Mouse (Mus musculus) small intestine, adult 2 months (tissue): Measurements from ENCODE around the gene Fcf1. TPM values are rescaled to one million over a fixed set of nuclear protein-coding genes. Genes with fewer than 3 reads are reported as not detected.

ENCODE experiments used
- H3K27ac ChIP-seq: fragments of 200-500 bp; 2 replicates; pipeline ENCODE4 v1.5.1; 2012; ENCODE audit warnings: low read depth, low read length, control low read depth, inconsistent platforms; ENCODE audit not compliant: insufficient read depth
- H3K27me3 ChIP-seq: fragments of 200-500 bp; 2 replicates; pipeline ENCODE4 v1.6.1; 2012; ENCODE audit warnings: mild to moderate bottlenecking, moderate library complexity, low read length, inconsistent platforms; ENCODE audit not compliant: control insufficient read depth, insufficient read depth
- H3K36me3 ChIP-seq: fragments of 200-500 bp; 2 replicates; pipeline ENCODE4 v1.6.1; 2012; ENCODE audit warnings: mild to moderate bottlenecking, low read length, control low read depth, inconsistent platforms; ENCODE audit not compliant: control insufficient read depth, insufficient read depth
- H3K4me1 ChIP-seq: fragments of 200-500 bp; 2 replicates; pipeline ENCODE4 v1.6.1; 2012; ENCODE audit warnings: low read length, inconsistent platforms, mixed read lengths; ENCODE audit not compliant: control insufficient read depth, insufficient read depth, insufficient read length
- H3K4me3 ChIP-seq: fragments of 200-500 bp; 2 replicates; pipeline ENCODE4 v1.5.1; 2012; ENCODE audit warnings: low read depth, mild to moderate bottlenecking, control low read depth, inconsistent platforms, low read length, moderate library complexity
- CTCF ChIP-seq: fragments of 200-500 bp; IDR thresholded peaks from 2 replicates; pipeline ENCODE4 v1.5.1; 2012; ENCODE audit warnings: low read depth, mild to moderate bottlenecking, control low read depth, inconsistent platforms, low read length, moderate library complexity, mixed read lengths; ENCODE audit not compliant: insufficient replicate concordance, insufficient read length; ENCODE audit errors: extremely low read depth
- POLR2A ChIP-seq: fragments of 200-500 bp; IDR thresholded peaks from 2 replicates; pipeline ENCODE4 v1.6.1; 2012; ENCODE audit warnings: low read depth, mild to moderate bottlenecking, control low read depth, inconsistent platforms, low read length, moderate library complexity
- WGBS: fragments of 180-500 bp; shearing (Covaris S2); methylation state at CpG from one replicate; pipeline ENCODE4 v1.1.7; 2018; 5-methylcytosine and 5-hydroxymethylcytosine counted together
- polyA plus RNA-seq: library from polyadenylated mRNA; depleted of rRNA; stranded (reverse); fragments of >200 nt; gene quantifications from 2 replicates; pipeline ENCODE4 v1.2.3, GENCODE M21; 2012

Fcf1 gene
- polyA plus RNA-seq, 1 experiment, result 27.6 TPM

DNA sequence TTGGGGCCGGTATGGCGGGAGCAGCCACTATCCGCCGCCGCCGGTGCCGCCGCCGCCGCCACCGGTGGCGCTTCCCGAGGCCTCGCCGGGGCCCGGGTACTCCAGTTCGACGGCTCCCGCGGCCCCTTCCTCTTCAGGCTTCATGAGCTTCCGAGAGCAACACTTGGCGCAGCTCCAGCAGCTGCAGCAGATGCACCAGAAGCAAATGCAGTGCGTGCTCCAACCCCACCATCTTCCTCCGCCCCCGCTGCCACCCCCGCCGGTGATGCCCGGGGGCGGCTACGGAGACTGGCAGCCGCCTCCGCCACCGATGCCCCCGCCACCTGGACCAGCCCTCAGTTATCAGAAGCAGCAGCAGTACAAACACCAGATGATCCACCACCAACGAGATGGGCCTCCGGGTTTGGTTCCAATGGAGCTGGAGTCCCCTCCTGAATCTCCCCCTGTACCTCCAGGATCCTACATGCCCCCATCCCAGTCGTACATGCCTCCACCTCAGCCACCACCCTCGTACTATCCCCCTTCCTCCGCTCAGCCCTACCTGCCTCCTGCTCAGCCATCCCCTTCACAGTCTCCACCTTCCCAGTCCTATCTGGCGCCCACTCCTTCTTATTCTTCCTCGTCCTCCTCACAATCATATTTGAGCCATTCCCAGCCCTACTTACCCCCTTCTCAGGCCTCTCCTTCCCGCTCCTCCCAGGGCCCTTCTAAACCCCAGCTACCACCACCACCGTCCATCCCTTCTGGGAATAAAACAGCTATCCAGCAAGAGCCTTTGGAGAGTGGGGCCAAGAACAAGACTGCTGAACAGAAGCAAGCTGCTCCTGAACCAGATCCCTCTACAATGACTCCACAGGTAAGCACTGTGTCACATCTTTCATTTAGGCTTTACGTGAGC, 26.1 kb downstream of the Fcf1 start:
- TF ChIP-seq POLR2A (no peak), CTCF (no peak)
- no peaks in the 10 kb centered on the region for H3K36me3 ChIP-seq
- under 1% methylated on average over 44 of the region's 44 CpGs for WGBS
- peaks cover 10% of the 10 kb centered on the region for H3K4me1 ChIP-seq
- H3K4me3 ChIP-seq, result peak overlapping the region; percentile 88
- no peaks in the 10 kb centered on the region for H3K27me3 ChIP-seq
- peak overlapping the region; percentile 25; the same call in 1 of the 2 replicates for H3K27ac ChIP-seq

DNA sequence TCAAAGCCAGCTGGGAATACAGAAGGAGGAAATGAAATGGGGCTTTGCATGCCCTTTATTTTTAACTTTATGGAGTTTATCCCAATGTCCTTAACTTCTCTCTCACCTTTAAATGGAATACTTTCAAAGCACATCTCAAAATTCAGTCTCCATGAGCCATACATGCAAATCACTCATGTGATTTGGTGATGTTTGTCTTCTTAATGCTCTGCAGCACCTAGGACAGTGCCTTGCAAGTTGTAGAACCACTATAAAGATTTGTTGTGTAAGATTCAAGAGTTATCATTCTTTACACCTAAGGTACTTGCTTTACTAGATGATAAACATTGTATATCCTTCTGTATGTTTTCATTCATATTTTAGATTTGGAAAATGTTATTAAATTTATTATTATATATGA, 28.4 kb downstream of the Fcf1 start:
- no peak overlapping the region for H3K27ac ChIP-seq
- H3K4me3 ChIP-seq, result no peak overlapping the region
- H3K4me1 ChIP-seq, result peaks cover 10% of the 10 kb centered on the region
- no peaks in the 10 kb centered on the region for H3K36me3 ChIP-seq
- no peak for TF ChIP-seq POLR2A
- TF ChIP-seq CTCF, result no peak
- no peaks in the 10 kb centered on the region for H3K27me3 ChIP-seq

DNA sequence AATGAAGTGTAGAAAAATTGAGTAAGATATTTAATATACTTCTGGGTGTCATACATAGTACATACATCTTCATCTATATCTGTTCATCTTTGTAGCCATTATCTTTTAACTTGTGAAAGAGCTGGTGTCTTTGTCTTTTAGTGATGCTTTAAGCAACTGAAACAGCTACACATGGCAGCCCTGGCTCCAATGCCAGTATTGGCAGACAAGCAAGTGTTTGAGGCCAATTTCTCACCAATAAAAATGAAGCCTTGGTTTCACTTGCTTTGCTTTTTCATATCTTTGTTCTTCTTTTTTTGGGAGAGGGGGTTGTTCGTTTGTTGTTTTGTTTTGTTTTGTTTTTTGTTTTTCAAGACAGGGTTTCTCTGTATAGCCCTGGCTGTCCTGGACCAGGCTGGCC, 35.5 kb downstream of the Fcf1 start:
- 89% methylated on average over 1 of the region's 1 CpGs for WGBS
- no peak overlapping the region for H3K27ac ChIP-seq
- peaks cover 3% of the 10 kb centered on the region; the same call in 1 of the 2 replicates for H3K36me3 ChIP-seq
- H3K4me1 ChIP-seq, result no peaks in the 10 kb centered on the region
- TF ChIP-seq CTCF (no peak), POLR2A (no peak)
- H3K27me3 ChIP-seq, result no peaks in the 10 kb centered on the region
- H3K4me3 ChIP-seq, result no peak overlapping the region

DNA sequence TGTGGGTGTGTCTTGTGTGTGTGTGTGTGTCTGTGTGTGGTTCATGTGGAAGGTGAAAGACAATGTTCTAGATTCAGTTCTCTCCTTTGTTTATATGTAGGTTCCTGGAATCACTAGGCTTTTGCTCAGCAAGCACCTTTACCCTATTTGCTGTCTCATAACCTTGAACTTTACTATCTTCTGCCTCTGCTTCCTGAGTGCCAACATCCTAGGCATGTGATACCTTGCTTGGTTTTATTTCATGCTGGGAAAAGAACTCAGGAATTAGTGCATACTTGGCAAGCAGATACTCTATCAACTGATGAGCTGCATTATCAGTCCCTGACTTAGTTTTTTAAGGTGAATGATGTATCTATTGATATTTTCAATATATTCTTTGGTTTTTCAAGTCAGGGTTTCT, 36.3 kb downstream of the Fcf1 start:
- TF ChIP-seq POLR2A, result no peak
- TF ChIP-seq CTCF, result no peak
- Histone ChIP-seq H3K27ac (no peak overlapping the region), H3K4me3 (no peak overlapping the region)

DNA sequence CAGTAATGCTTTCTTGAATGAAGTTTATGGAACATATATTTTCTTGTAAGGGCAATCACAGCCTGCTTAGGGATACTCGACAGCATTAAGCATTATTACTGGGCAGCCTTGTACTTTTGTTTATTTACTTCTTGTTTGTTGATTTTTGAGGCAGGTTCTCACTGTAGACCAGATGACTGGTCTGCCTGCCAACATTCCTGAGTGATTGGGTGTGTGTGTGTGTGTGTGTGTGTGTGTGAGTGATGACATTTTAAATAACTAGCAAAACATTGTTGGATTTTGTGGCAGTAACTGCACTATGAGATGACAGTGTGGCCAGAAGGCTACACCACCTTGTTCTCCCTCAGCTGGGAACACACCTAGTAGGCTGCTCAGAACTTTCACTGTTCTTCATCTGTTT, 39.1 kb downstream of the Fcf1 start:
- TF ChIP-seq POLR2A, result no peak
- no peak for TF ChIP-seq CTCF
- Histone ChIP-seq H3K27me3 (no peaks in the 10 kb centered on the region), H3K4me3 (no peak overlapping the region), H3K4me1 (no peaks in the 10 kb centered on the region), H3K36me3 (peaks cover 17% of the 10 kb centered on the region), H3K27ac (no peak overlapping the region)
- 58% methylated on average over 1 of the region's 1 CpGs for WGBS

More for the DNA sequence above, 36.3 kb downstream of the Fcf1 start:
- Histone ChIP-seq H3K4me1 (no peaks in the 10 kb centered on the region), H3K36me3 (peaks cover 3% of the 10 kb centered on the region; the same call in 1 of the 2 replicates), H3K27me3 (no peaks in the 10 kb centered on the region)

DNA sequence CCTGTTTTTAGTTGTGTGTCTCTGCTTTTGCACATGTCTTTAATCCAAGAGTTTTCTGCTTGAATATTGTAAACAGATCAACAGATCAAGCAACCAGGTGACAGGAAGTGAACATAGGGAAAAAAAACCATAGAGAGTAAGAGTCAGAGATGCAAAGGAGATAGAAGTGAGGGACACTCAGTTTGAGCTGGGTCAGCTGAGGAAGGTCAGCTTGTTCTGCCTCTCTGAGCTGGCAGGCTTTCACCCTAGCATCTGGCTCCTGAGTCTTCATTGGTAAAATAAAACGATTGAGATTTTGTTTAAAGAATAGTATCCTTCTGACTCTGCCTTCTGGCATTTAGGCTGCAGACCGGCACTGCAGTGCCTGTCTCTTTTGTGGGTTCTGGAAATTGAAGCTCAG, 39.8 kb downstream of the Fcf1 start:
- WGBS, result 83% methylated on average over 2 of the region's 2 CpGs
- H3K4me1 ChIP-seq, result no peaks in the 10 kb centered on the region
- TF ChIP-seq CTCF (no peak), POLR2A (no peak)
- H3K36me3 ChIP-seq, result peaks cover 20% of the 10 kb centered on the region
- no peaks in the 10 kb centered on the region for H3K27me3 ChIP-seq
- H3K4me3 ChIP-seq, result no peak overlapping the region
- no peak overlapping the region for H3K27ac ChIP-seq

DNA sequence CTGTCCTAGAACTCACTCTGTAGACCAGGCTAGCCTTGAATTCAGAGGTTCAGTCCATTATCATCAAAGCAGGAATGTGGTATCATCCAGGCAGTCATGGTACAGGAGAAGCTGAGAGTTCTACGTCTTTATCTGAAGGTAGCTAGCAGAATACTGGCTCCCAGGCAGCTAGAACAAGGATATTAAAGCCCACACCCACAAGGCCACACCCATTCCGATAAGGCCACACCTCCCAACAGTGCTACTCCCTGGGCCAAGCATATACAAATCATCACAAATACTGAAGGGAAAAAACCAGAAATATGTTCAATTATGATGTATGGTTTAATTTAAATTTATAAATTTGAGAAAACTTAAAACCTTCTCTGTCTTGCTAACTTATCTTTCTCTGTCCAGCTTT, 41.5 kb downstream of the Fcf1 start:
- WGBS, result 66% methylated on average over 2 of the region's 2 CpGs

More for the DNA sequence above, 41.5 kb downstream of the Fcf1 start:
- Histone ChIP-seq H3K27ac (no peak overlapping the region), H3K27me3 (no peaks in the 10 kb centered on the region), H3K36me3 (peaks cover 24% of the 10 kb centered on the region), H3K4me1 (no peaks in the 10 kb centered on the region), H3K4me3 (no peak overlapping the region)
- no peak for TF ChIP-seq CTCF
- no peak for TF ChIP-seq POLR2A
